Mouse (Mus musculus) right cerebral cortex, postnatal 36 days (tissue): ENCODE measurements at regions not wholly inside any gene's neighbourhood (a gene's known extent, or its start where the extent isn't known, plus 50 kb on each side); places are given as distances from the start of the nearest gene placed in this dataset.
A peak's percentile ranks its signal among the peaks of the same experiment; 100 is the strongest.

Experiments used
- DNase-seq, 2 experiments: peaks; one replicate each; pipeline ENCODE4 v3.0.0; 2022; ENCODE audit warnings: low spot score in 2 of 2, mixed read lengths in 1 of 2

DNA sequence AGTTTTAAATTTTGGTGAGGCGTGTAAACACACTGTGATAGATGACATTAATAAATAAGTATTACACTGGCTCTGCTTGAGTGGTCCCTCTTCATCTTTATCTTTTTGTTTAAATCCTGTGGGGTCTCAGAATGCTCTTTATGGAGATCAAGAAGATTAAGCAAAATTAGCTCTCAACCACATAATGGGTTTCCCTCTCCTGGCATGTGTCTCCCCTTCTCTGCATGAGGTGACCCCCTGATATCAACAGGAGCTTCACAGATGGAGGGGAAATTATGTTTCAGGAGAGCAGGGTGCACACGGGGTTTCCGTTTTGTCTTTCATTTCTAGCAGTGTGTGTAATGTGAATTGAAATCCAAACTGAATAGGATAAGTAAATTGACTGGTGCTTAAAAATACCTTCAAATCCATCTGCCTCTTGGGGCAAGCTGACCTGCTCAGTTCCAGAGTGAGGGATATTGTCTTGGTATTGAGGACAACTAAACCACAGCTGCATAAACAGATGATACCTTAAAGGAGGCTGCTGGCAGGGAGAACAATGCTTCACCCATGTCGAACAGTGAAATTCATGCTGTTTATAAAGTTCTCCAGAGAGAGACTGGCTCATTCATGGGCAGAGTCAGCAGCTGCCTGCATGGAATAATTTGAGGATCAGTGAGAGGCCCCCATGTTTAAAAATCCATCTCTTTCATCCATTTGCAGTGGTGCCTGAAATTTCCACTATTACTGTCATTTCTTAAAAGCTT is 518.3 kb upstream of the Nr2f1 start:
- no peak for DNase-seq

- no peak for DNase-seq
Observed at GRCm38 (mm10) chr13:78717159-78717558, 517.6 kb upstream of the Nr2f1 start.

DNA sequence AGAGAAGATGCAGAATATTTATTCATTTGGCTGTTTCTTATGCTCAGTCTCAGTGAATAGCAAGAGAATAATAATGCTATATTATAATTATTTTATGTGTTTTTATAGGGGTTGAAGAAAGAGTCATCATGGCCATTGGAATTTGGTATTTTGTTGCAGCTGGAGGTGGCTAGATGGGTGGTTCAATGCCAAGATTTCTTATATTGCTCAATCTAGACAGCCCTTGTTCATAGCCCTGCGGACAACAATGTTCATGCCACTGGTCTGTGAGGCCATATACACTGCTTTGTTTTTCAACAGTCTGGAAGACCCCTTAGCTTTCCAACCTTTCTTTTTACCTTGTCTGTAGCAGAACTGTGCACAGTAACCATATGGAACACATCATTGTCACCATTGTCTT is 505.1 kb upstream of the Nr2f1 start:
- DNase-seq, result no peak

- DNase-seq, result peak in 1 of 2 experiments; percentile 1
Observed at GRCm38 (mm10) chr13:78697814-78698519, 498.4 kb upstream of the Nr2f1 start.

- DNase-seq, result no peak
Observed at GRCm38 (mm10) chr13:78679255-78679895, 479.8 kb upstream of the Nr2f1 start.

GRCm38 (mm10) chr13:78678241-78678640 is 478.7 kb upstream of the Nr2f1 start:
- no peak for DNase-seq

DNA sequence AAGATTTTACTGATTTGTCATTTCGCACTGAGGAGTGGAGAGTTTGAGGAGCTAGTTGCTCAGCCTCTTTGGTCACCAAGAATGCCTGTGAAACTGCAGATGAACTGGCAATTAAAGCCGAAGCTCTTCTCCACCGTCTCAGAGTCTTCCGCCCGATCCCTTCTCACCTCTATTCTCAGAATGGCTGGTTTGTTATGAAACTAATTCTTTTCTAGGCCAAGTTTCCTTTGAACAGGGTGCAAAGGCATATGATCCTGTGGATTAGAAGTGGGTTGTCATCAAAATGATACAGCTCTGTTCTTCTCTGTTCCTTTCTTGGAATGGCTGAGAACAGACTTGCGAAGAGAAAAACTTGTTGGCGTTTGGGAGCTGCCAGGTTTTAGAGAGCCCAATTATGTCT is 458.7 kb upstream of the Nr2f1 start:
- peak in 1 of 2 experiments; percentile 62 for DNase-seq

DNA sequence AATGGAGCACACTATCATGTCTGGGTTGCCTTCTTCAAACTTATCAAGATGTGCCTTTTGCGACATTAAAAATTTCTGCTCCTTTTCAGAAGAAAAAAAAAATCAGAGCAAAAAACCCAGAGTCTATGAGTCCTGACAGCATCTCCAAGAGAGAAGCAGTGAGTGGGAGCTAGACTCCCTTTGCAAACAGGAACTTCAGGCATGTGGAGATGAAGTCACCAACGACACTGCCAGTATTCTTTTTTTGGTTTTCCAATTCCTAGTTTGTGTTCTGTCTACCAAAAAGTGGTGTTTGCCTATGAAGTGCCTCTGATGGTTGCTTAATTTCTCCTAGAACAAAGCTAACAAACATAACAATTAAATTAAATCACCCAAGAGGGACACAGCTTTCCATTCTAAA is 457.2 kb upstream of the Nr2f1 start:
- peak in 1 of 2 experiments; percentile 34 for DNase-seq

DNA sequence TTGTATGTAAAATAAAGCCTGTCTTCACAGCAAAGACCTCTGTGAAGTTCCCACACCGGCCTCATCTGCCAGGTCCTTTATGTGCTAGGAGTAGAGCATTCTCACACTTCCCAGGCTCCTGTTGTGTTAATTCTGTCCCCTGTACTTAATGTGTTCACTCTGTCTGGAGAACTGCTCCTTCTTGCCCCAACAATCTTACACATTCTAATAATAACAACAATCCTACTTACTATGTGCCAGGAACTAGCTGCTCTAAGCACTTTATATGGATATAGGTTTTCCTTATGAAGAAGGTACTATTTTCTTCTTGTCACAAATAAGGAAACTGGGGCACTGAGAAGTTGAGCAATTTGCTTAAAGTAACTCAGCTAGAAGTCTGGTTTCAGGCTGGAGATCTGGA is 456.6 kb upstream of the Nr2f1 start:
- DNase-seq, result peak in 1 of 2 experiments; percentile 28

- DNase-seq, result no peak
Observed at GRCm38 (mm10) chr13:78650824-78651223, 451.3 kb upstream of the Nr2f1 start.

DNA sequence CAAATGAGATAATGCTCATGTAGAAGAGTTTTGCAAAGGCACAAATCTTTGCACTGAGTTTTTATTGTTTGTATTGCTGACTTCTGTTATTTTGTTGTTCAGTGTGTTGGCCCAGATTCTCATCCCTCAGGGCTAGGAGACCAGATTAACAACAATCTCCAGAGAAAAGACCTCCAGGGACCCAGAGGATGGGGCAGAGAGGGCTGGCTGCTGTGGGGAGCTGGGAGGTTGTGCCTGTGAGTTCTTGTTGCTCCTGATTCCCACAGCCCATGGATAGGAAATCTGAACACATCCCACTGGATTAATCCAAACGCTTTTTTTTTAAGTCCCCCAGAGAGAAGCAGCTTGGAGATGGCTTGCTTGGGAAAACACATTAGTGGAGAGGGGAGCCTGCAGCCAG is 445.0 kb upstream of the Nr2f1 start:
- DNase-seq, result no peak

DNA sequence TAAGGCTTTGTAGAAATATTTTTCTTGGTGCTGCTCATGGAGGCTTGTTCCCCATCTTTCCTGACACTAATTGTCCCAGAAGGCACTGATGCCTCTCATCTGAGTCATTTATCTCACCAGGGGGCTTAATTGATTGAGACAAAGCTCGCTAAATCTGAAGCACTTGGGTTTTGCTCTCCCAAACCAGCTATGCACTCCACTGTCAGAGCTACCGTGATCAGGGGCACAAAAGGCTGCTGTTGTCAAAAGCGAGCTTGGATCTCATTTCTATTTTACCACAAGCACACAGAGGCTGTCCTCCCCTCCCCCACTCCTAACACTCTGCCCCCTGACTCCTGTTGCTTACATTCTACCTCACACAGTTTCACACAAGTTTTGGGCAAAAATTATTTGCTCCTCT is 443.5 kb upstream of the Nr2f1 start:
- DNase-seq, result no peak

- no peak for DNase-seq
Observed at GRCm38 (mm10) chr13:78642443-78642729, 442.8 kb upstream of the Nr2f1 start.

- no peak for DNase-seq
Observed at GRCm38 (mm10) chr13:78641687-78642442, 442.3 kb upstream of the Nr2f1 start.

GRCm38 (mm10) chr13:78640340-78640739 is 440.8 kb upstream of the Nr2f1 start:
- DNase-seq, result no peak

DNA sequence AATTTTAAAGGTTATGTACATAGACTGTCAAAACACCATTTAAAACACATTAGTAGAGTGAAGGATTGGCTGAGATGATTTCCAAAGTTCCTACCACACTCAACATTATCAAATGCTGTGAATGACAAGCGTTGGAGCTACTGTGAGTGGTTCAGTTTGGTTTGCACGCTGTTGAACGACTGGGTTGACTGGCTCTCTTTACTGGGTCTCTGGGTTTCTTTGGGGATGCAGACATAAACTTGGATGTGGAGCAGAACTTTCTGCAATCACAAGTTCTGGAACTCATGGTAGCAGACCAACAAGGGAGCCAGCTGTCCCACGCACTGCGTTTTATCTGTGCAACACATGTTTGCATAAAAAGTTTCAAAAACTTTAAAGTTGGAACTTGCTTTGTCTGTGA is 438.9 kb upstream of the Nr2f1 start:
- no peak for DNase-seq

- DNase-seq, result no peak
Observed at GRCm38 (mm10) chr13:78631609-78632008, 432.1 kb upstream of the Nr2f1 start.

GRCm38 (mm10) chr13:78629041-78629727 is 429.6 kb upstream of the Nr2f1 start:
- no peak for DNase-seq

DNA sequence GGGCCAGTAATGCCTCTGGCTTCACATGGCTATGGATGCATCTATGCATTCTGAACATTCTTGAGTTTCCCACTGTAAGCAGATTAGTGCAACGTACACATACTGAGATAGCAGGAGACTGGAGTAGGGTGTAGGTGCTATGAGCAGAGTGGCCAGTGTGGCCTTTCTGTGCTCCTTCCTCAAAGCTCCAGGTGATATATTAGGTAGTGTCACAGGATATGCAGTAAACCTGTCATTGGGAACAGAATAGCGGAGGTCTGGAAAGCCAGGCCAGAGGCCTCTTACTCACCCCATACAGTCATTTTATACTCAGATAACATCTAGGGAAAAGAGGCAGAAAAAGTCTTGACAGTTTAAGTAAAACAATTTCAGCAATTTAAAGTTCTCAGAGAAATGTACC is 424.1 kb upstream of the Nr2f1 start:
- no peak for DNase-seq

DNA sequence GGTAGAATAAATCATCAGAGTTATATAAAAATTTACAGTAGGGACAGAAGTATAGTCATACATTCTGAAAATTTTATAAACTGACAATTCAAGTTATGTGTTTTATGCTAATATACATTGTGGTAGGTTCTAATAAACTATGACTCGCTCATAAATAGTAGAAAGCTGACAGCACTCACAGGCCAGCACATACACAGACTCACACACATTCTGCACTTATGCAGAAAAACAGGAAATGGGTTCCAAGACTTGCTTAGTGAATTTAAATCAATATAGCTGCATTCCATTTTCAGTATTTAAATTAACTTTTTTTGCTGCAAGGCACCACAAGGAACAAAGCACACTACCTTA is 403.3 kb upstream of the Nr2f1 start:
- DNase-seq, result no peak

DNA sequence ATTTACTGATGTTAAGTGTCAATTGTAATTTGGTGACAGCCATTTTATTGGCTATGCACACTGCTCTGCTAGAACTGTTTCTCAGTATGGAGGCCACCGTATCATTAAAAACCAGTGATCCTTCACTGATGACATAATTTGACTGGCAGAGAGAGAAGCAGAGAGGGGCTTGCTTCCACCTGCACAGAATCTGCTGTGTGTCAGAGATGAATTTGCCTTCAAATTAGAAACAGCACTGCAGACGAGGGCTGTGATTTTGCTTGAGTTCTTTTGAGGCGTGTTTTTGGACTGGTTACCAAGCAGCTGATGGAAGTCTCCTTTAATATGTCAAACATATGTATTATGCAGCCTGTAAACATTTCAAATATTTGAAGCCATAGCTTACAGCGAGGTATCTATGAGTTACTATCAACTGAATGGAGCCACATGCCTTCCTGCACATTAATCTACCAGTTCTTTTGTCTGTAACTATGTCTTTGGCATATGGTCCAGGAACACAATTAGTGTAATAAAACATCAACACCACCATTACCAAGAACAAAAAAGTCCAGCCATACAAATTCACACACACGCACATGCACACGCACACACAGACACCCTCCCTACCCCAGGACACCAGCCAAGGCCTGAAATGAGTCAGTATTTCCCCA is 402.8 kb upstream of the Nr2f1 start:
- no peak for DNase-seq
